Mouse (Mus musculus) thymus, adult 2 months (tissue): Measurements from ENCODE around the gene 2700049A03Rik. TPM values are rescaled to one million over a fixed set of nuclear protein-coding genes. Genes with fewer than 3 reads are reported as not detected.

Source experiments
- DNase-seq: peaks from one replicate; pipeline ENCODE4 v3.0.0; 2021
- H3K27ac ChIP-seq: fragments of 200-500 bp; 2 replicates; pipeline ENCODE4 v1.5.1; 2012; ENCODE audit warnings: low read length, control low read depth; ENCODE audit not compliant: control insufficient read depth, insufficient read depth
- H3K27me3 ChIP-seq: fragments of 200-500 bp; 2 replicates; pipeline ENCODE4 v1.6.1; 2012; ENCODE audit warnings: mild to moderate bottlenecking, low read length, moderate library complexity, mixed read lengths; ENCODE audit not compliant: control insufficient read depth, insufficient read depth
- H3K36me3 ChIP-seq: fragments of 200-500 bp; 2 replicates; pipeline ENCODE4 v1.6.1; 2012; ENCODE audit warnings: mild to moderate bottlenecking, low read length, moderate library complexity; ENCODE audit not compliant: control insufficient read depth, insufficient read depth
- H3K4me1 ChIP-seq: fragments of 200-500 bp; replicated peaks from 2 replicates; pipeline ENCODE4 v1.6.1; 2012; ENCODE audit warnings: low read length; ENCODE audit not compliant: control insufficient read depth, insufficient read depth
- H3K4me3 ChIP-seq: fragments of 200-500 bp; 2 replicates; pipeline ENCODE4 v1.5.1; 2012; ENCODE audit warnings: mild to moderate bottlenecking, low read length, control low read depth, moderate library complexity; ENCODE audit not compliant: control insufficient read depth, insufficient read depth
- CTCF ChIP-seq: fragments of 200-500 bp; IDR thresholded peaks from 2 replicates; pipeline ENCODE4 v1.5.1; 2012; ENCODE audit warnings: mild to moderate bottlenecking, control low read depth, low read length, moderate library complexity, borderline replicate concordance; ENCODE audit not compliant: control insufficient read depth, poor library complexity, insufficient read depth; ENCODE audit errors: extremely low read depth
- POLR2A ChIP-seq: fragments of 200-500 bp; IDR thresholded peaks from 2 replicates; pipeline ENCODE4 v1.6.1; 2012; ENCODE audit warnings: mild to moderate bottlenecking, low read length, control low read depth, moderate library complexity; ENCODE audit not compliant: control insufficient read depth, poor library complexity, insufficient read depth; ENCODE audit errors: extremely low read depth
- WGBS: fragments of 180-500 bp; shearing (Covaris S2); methylation state at CpG from one replicate; pipeline ENCODE4 v1.1.7; 2018; 5-methylcytosine and 5-hydroxymethylcytosine counted together
- polyA plus RNA-seq: library from polyadenylated mRNA; depleted of rRNA; stranded (reverse); fragments of >200 nt; gene quantifications from 2 replicates; pipeline ENCODE4 v1.2.3, GENCODE M21; 2012; rRNA removed

Gene 2700049A03Rik
- polyA plus RNA-seq, 1 experiment, result 7.0 TPM

DNA sequence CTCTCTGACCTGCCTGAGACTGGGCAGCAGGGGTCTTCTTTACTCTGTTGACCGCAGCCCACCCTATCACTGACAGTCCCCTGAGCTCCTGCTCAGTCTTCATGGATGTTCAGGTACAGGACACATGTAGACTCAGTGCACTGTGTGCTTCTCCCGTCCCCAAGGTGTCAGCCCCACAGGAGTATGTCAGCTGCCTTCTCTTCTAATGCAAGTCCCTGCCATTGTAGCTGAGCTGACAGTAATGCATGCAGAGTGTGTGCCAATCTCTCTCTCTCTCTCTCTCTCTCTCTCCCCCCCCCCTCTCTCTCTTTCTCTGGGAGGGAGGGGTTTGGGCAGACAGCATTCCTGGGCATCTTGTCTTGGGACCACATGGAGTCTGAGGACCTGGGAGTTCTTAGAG is 153.8 kb downstream of the 2700049A03Rik start:
- Histone ChIP-seq H3K4me3 (no peak overlapping the region), H3K27ac (no peak overlapping the region), H3K27me3 (no peaks in the 10 kb centered on the region), H3K36me3 (no peaks in the 10 kb centered on the region), H3K4me1 (peaks cover 5% of the 10 kb centered on the region; the same call in 1 of the 2 replicates)
- WGBS, result 89% methylated on average over 2 of the region's 2 CpGs
- TF ChIP-seq CTCF (no peak), POLR2A (no peak)
- no peak for DNase-seq

Other genes with a start within 250 kb of the 2700049A03Rik start
- 39.0 and 41.8 TPM in 2 replicates for gene Actr10, start 199.0 kb upstream of the 2700049A03Rik start, polyA plus RNA-seq
- 28.2 and 35.6 TPM in 2 replicates for gene Psma3, start 162.2 kb upstream of the 2700049A03Rik start, polyA plus RNA-seq
- gene Arid4a, start 120.9 kb upstream of the 2700049A03Rik start, polyA plus RNA-seq, result 7.5 and 8.1 TPM in 2 replicates
- not detected in 2 replicates for gene Tomm20l, start 25.4 kb upstream of the 2700049A03Rik start, polyA plus RNA-seq
- gene Timm9, start 164 bp upstream of the 2700049A03Rik start, polyA plus RNA-seq, result 12.4 and 15.7 TPM in 2 replicates
- 2.6 and 2.8 TPM in 2 replicates for gene Dact1, start 173.0 kb downstream of the 2700049A03Rik start, polyA plus RNA-seq